Mouse (Mus musculus): ENCODE measurements at regions not wholly inside any gene's neighbourhood (a gene's known extent, or its start where the extent isn't known, plus 50 kb on each side); places are given as distances from the start of the nearest gene placed in this dataset.

GRCm38 (mm10) chr12:43851264-43852009 lies 358.7 kb downstream of the Dnajb9 start:
- DNase-seq (ENCODE audit: low read depth, low spot score) = no peak

GRCm38 (mm10) chr12:43843907-43844537 lies 366.1 kb downstream of the Dnajb9 start:
- peak; percentile 9 for DNase-seq (ENCODE audit: low read depth, low spot score)

- DNase-seq (ENCODE audit: low read depth, low spot score) = no peak
These were observed 378.1 kb downstream of the Dnajb9 start for GRCm38 (mm10) chr12:43831976-43832375.

- DNase-seq (ENCODE audit: low read depth, low spot score) = no peak
These were observed 381.5 kb downstream of the Dnajb9 start for GRCm38 (mm10) chr12:43828641-43829040.

- DNase-seq (ENCODE audit: low read depth, low spot score) = no peak
These were observed 382.2 kb downstream of the Dnajb9 start for GRCm38 (mm10) chr12:43827901-43828300.

GRCm38 (mm10) chr12:43827296-43827695 lies 382.8 kb downstream of the Dnajb9 start:
- DNase-seq (ENCODE audit: low read depth, low spot score) = no peak

GRCm38 (mm10) chr12:43813559-43813958 lies 396.6 kb downstream of the Dnajb9 start:
- peak; percentile 18 for DNase-seq (ENCODE audit: low read depth, low spot score)

GRCm38 (mm10) chr12:43772766-43773165 lies 437.4 kb downstream of the Dnajb9 start:
- no peak for DNase-seq (ENCODE audit: low read depth, low spot score)

GRCm38 (mm10) chr12:43762151-43762550 lies 448.0 kb downstream of the Dnajb9 start:
- DNase-seq (ENCODE audit: low read depth, low spot score) = no peak
